Mouse (Mus musculus): ENCODE data around the gene Ptgfrn. TPM values are rescaled to one million over a fixed set of nuclear protein-coding genes. Genes with fewer than 3 reads are reported as not detected.

The Ptgfrn gene
- 63.0 and 81.5 TPM in 2 replicates for polyA plus RNA-seq (2012; rRNA removed)

GRCm38 (mm10) chr3:101110043-101110837, at the start of gene Ptgfrn:
Ptgfrn (minus strand) TSS chr3:101110278.
- WGBS, result 3% methylated on average over 47 of the region's 81 CpGs
- H3K4me3 ChIP-seq (replicated peaks; ENCODE audit: extremely low read depth, low read depth, low read length), result peak within 1 kb of the TSS; percentile 59
- peak; percentile 84 for DNase-seq
- TF ChIP-seq POLR2A (IDR thresholded peaks at IDR 0.05; ENCODE audit: borderline replicate concordance, extremely low read depth, low read depth, low read length) (peak; percentile 23; the same call in 1 of the 2 replicates), CTCF (IDR thresholded peaks at IDR 0.05; ENCODE audit: insufficient read depth, low read length) (no peak)
- H3K4me1 ChIP-seq (ENCODE audit: control insufficient read depth, insufficient read depth, low read length), result peaks cover 12% of the 10 kb centered on the region

GRCm38 (mm10) chr3:101159701-101160100, 49.6 kb upstream of the Ptgfrn start:
- TF ChIP-seq CTCF (IDR thresholded peaks at IDR 0.05; ENCODE audit: insufficient read depth, low read length), result no peak
- TF ChIP-seq POLR2A (IDR thresholded peaks at IDR 0.05; ENCODE audit: borderline replicate concordance, extremely low read depth, low read depth, low read length), result no peak
- Histone ChIP-seq H3K4me1 (ENCODE audit: control insufficient read depth, insufficient read depth, low read length) (0 out of 2 replicates have a peak, but pooled peaks cover 3% of the 10 kb centered on the region), H3K4me3 (replicated peaks; ENCODE audit: extremely low read depth, low read depth, low read length) (no peak overlapping the region)
- WGBS, result 90% methylated on average over 4 of the region's 4 CpGs
- no peak for DNase-seq

GRCm38 (mm10) chr3:101154067-101154466, 44.0 kb upstream of the Ptgfrn start:
- no peak for DNase-seq
- no peak for TF ChIP-seq CTCF (IDR thresholded peaks at IDR 0.05; ENCODE audit: insufficient read depth, low read length)
- TF ChIP-seq POLR2A (IDR thresholded peaks at IDR 0.05; ENCODE audit: borderline replicate concordance, extremely low read depth, low read depth, low read length), result no peak
- WGBS, result 90% methylated on average over 1 of the region's 1 CpGs
- H3K4me1 ChIP-seq (ENCODE audit: control insufficient read depth, insufficient read depth, low read length), result peaks cover 13% of the 10 kb centered on the region
- H3K4me3 ChIP-seq (replicated peaks; ENCODE audit: extremely low read depth, low read depth, low read length), result no peak overlapping the region

- no peak for DNase-seq
- Histone ChIP-seq H3K4me1 (ENCODE audit: control insufficient read depth, insufficient read depth, low read length) (peaks cover 13% of the 10 kb centered on the region), H3K4me3 (replicated peaks; ENCODE audit: extremely low read depth, low read depth, low read length) (no peak overlapping the region)
- 58% methylated on average over 3 of the region's 3 CpGs for WGBS
- TF ChIP-seq CTCF (IDR thresholded peaks at IDR 0.05; ENCODE audit: insufficient read depth, low read length), result no peak
- TF ChIP-seq POLR2A (IDR thresholded peaks at IDR 0.05; ENCODE audit: borderline replicate concordance, extremely low read depth, low read depth, low read length), result no peak
Measured at GRCm38 (mm10) chr3:101153341-101153740, 43.3 kb upstream of the Ptgfrn start.

GRCm38 (mm10) chr3:101146126-101146772, 36.2 kb upstream of the Ptgfrn start:
- peaks cover 9% of the 10 kb centered on the region; the same call in 1 of the 2 replicates for H3K4me1 ChIP-seq (ENCODE audit: control insufficient read depth, insufficient read depth, low read length)
- 72% methylated on average over 7 of the region's 7 CpGs for WGBS
- H3K4me3 ChIP-seq (replicated peaks; ENCODE audit: extremely low read depth, low read depth, low read length), result no peak overlapping the region
- DNase-seq, result no peak
- no peak for TF ChIP-seq POLR2A (IDR thresholded peaks at IDR 0.05; ENCODE audit: borderline replicate concordance, extremely low read depth, low read depth, low read length)
- TF ChIP-seq CTCF (IDR thresholded peaks at IDR 0.05; ENCODE audit: insufficient read depth, low read length), result no peak

GRCm38 (mm10) chr3:101145292-101146046, 35.4 kb upstream of the Ptgfrn start:
- DNase-seq, result no peak
- peaks cover 5% of the 10 kb centered on the region; the same call in 1 of the 2 replicates for H3K4me1 ChIP-seq (ENCODE audit: control insufficient read depth, insufficient read depth, low read length)
- H3K4me3 ChIP-seq (replicated peaks; ENCODE audit: extremely low read depth, low read depth, low read length), result no peak overlapping the region
- TF ChIP-seq CTCF (IDR thresholded peaks at IDR 0.05; ENCODE audit: insufficient read depth, low read length), result no peak
- WGBS, result 37% methylated on average over 10 of the region's 10 CpGs

GRCm38 (mm10) chr3:101144366-101144948, 34.4 kb upstream of the Ptgfrn start:
- TF ChIP-seq CTCF (IDR thresholded peaks at IDR 0.05; ENCODE audit: insufficient read depth, low read length), result no peak
- no peak for TF ChIP-seq POLR2A (IDR thresholded peaks at IDR 0.05; ENCODE audit: borderline replicate concordance, extremely low read depth, low read depth, low read length)
- 54% methylated on average over 6 of the region's 6 CpGs for WGBS
- Histone ChIP-seq H3K4me1 (ENCODE audit: control insufficient read depth, insufficient read depth, low read length) (0 out of 2 replicates have a peak, but pooled peaks cover 4% of the 10 kb centered on the region), H3K4me3 (replicated peaks; ENCODE audit: extremely low read depth, low read depth, low read length) (no peak overlapping the region)
- DNase-seq, result no peak

- Histone ChIP-seq H3K4me3 (replicated peaks; ENCODE audit: extremely low read depth, low read depth, low read length) (no peak overlapping the region), H3K4me1 (ENCODE audit: control insufficient read depth, insufficient read depth, low read length) (0 out of 2 replicates have a peak, but pooled peaks cover 4% of the 10 kb centered on the region)
- DNase-seq, result no peak
- TF ChIP-seq CTCF (IDR thresholded peaks at IDR 0.05; ENCODE audit: insufficient read depth, low read length), result no peak
- TF ChIP-seq POLR2A (IDR thresholded peaks at IDR 0.05; ENCODE audit: borderline replicate concordance, extremely low read depth, low read depth, low read length), result no peak
- 89% methylated on average over 7 of the region's 7 CpGs for WGBS
Measured at GRCm38 (mm10) chr3:101143465-101143864, 33.4 kb upstream of the Ptgfrn start.

GRCm38 (mm10) chr3:101141864-101142263, 31.8 kb upstream of the Ptgfrn start:
- 0 out of 2 replicates have a peak, but pooled peaks cover 4% of the 10 kb centered on the region for H3K4me1 ChIP-seq (ENCODE audit: control insufficient read depth, insufficient read depth, low read length)
- TF ChIP-seq CTCF (IDR thresholded peaks at IDR 0.05; ENCODE audit: insufficient read depth, low read length) (no peak), POLR2A (IDR thresholded peaks at IDR 0.05; ENCODE audit: borderline replicate concordance, extremely low read depth, low read depth, low read length) (no peak)
- 59% methylated on average over 8 of the region's 8 CpGs for WGBS
- no peak for DNase-seq
- H3K4me3 ChIP-seq (replicated peaks; ENCODE audit: extremely low read depth, low read depth, low read length), result no peak overlapping the region

Data from lung, adult 2 months (tissue).